Mouse (Mus musculus) intestine, postnatal 0 days (tissue): ENCODE results near the gene Iqschfp. TPM values are rescaled to one million over a fixed set of nuclear protein-coding genes. Genes with fewer than 3 reads are reported as not detected.
"Not testable (repeated sequence)": the region's sequence is repeated elsewhere in the genome, so short reads cannot be mapped to it uniquely, and the experiment has no call there.

Experiments
- ATAC-seq: fragments of 200-750 bp; cut with Nextera tagmentation; 2 replicates; pipeline ENCODE4 v1.8.0; 2017; ENCODE audit warnings: mild to moderate bottlenecking, moderate TSS enrichment, moderate library complexity
- H3K27ac ChIP-seq: fragments of 300-500 bp; sonication (generic); 2 replicates; pipeline ENCODE4 v1.5.1; 2014; ENCODE audit warnings: mild to moderate bottlenecking, low read depth, low read length, moderate library complexity
- H3K27me3 ChIP-seq: fragments of 300-500 bp; sonication (generic); replicated peaks from 2 replicates; pipeline ENCODE4 v1.6.1; 2014; ENCODE audit warnings: low read length, mixed read lengths; ENCODE audit not compliant: control insufficient read depth, insufficient read depth
- H3K36me3 ChIP-seq: fragments of 300-500 bp; sonication (generic); 2 replicates; pipeline ENCODE4 v1.6.1; 2014; ENCODE audit warnings: mild to moderate bottlenecking, moderate library complexity; ENCODE audit not compliant: control insufficient read depth, insufficient read depth
- H3K4me1 ChIP-seq: fragments of 300-500 bp; sonication (generic); replicated peaks from 2 replicates; pipeline ENCODE4 v1.6.1; 2014; ENCODE audit warnings: antibody characterized with exemption, low read length, mixed read lengths; ENCODE audit not compliant: control insufficient read depth, insufficient read depth
- H3K4me2 ChIP-seq: fragments of 300-500 bp; sonication (generic); replicated peaks from 2 replicates; pipeline ENCODE4 v1.6.1; 2014; ENCODE audit warnings: low read depth, mild to moderate bottlenecking, moderate library complexity
- H3K4me3 ChIP-seq: fragments of 300-500 bp; sonication (generic); 2 replicates; pipeline ENCODE4 v1.5.1; 2014; ENCODE audit warnings: low read depth, low read length
- H3K9ac ChIP-seq: fragments of 300-500 bp; sonication (generic); 2 replicates; pipeline ENCODE4 v1.6.1; 2014; ENCODE audit warnings: mild to moderate bottlenecking, low read depth, low read length
- H3K9me3 ChIP-seq: fragments of 300-500 bp; sonication (generic); 2 replicates; pipeline ENCODE4 v1.6.1; 2016; ENCODE audit warnings: mixed run types; ENCODE audit not compliant: control insufficient read depth
- CTCF ChIP-seq: sonication (generic); IDR thresholded peaks from 2 replicates; pipeline ENCODE4 v1.5.1; 2016; ENCODE audit warnings: low read depth, mild to moderate bottlenecking, control low read depth, antibody characterized with exemption, moderate library complexity
- WGBS: fragments of 180-500 bp; shearing (Covaris S2); extraction: QIAGEN DNeasy Blood & Tissue Kit; methylation state at CpG from one replicate; pipeline ENCODE4 v1.1.7; 2014; 5-methylcytosine and 5-hydroxymethylcytosine counted together
- polyA plus RNA-seq: library from polyadenylated mRNA; unstranded; fragments of >200 nt; fragmentation: Nextera tagmentation; extraction: Ambion mirVana; gene quantifications from 2 replicates; pipeline ENCODE4 v1.2.1, GENCODE M21; 2015

The Iqschfp gene
- polyA plus RNA-seq, 1 experiment from 2014 or later: 0.37 TPM

GRCm38 (mm10) chr3:68077406-68077805, 185.4 kb downstream of the Iqschfp start:
- Histone ChIP-seq H3K27ac (no peak overlapping the region), H3K9me3 (no peaks in the 10 kb centered on the region), H3K36me3 (no peaks in the 10 kb centered on the region), H3K4me3 (no peak overlapping the region), H3K4me2 (no peak overlapping the region), H3K4me1 (no peaks in the 10 kb centered on the region), H3K9ac (no peak overlapping the region), H3K27me3 (no peaks in the 10 kb centered on the region)
- no peak for TF ChIP-seq CTCF
- 69% methylated on average over 4 of the region's 4 CpGs for WGBS
- ATAC-seq: no peak

- no peak overlapping the region for H3K4me2 ChIP-seq
- H3K4me1 ChIP-seq: no peaks in the 10 kb centered on the region
- TF ChIP-seq CTCF: no peak
- H3K36me3 ChIP-seq: no peaks in the 10 kb centered on the region
- no peak overlapping the region for H3K9ac ChIP-seq
- no peak overlapping the region for H3K27ac ChIP-seq
- H3K27me3 ChIP-seq: no peaks in the 10 kb centered on the region
- no peak overlapping the region for H3K4me3 ChIP-seq
- H3K9me3 ChIP-seq: no peaks in the 10 kb centered on the region
- 79% methylated on average over 2 of the region's 2 CpGs for WGBS
- ATAC-seq: no peak
Measured at GRCm38 (mm10) chr3:68085024-68085423, 193.0 kb downstream of the Iqschfp start.

DNA sequence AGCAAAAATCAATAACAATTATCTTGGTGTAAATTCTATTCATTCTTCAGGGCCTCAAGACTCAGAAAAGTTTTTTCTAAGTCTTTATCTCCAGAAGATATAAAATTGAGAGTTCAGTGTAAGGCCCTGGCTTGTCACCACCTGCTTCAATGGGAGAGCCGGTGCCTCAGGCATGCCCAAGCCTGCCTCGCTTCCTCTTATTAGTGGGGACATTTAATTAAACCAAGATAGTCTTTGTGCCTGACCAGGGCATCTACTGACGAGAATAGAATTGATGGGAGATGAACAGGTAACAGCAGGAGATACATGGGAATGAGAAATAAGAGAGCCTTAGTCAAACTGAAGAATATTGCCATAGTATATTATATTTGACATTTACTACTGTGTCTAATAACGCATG, 200.1 kb downstream of the Iqschfp start:
- Histone ChIP-seq H3K4me1 (no peaks in the 10 kb centered on the region), H3K4me3 (no peak overlapping the region), H3K27ac (no peak overlapping the region), H3K36me3 (no peaks in the 10 kb centered on the region), H3K4me2 (no peak overlapping the region), H3K9me3 (no peaks in the 10 kb centered on the region), H3K9ac (no peak overlapping the region), H3K27me3 (no peaks in the 10 kb centered on the region)
- 77% methylated on average over 4 of the region's 4 CpGs for WGBS
- ATAC-seq: no peak
- no peak for TF ChIP-seq CTCF

DNA sequence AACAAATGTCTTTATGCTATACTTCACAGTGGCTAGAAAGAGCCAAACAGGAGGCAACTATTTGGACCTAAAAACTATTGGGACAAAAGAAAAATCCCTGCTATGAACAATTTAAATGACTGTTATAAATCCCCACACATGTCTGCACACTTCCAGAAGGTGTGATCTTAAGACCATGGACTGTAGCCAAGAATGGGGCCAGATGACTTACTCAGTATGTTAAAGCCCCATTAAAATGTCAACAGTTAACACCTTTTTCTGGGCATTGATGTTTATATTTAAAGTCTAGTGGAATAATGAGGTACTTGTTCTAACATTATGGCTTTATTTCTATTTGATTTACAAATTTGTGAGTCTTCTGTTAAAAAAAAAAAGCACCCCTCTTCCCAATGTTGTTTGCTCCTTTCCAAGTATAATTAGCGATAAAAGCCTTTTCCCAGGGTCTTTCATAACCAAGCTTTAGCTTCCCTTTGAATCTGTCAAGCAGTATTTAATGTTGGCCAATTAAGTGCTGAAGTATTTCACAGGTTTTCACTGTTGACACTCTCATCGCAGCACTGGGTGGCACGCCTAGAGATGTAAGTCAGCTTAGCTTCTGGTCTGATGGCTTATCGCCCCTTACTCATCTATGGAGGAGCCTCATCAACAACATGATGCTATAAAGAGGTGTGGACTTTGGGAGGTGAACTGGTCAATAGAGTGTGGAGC, 204.8 kb downstream of the Iqschfp start:
- Histone ChIP-seq H3K4me2 (no peak overlapping the region), H3K4me3 (no peak overlapping the region), H3K27ac (no peak overlapping the region), H3K27me3 (no peaks in the 10 kb centered on the region), H3K9me3 (no peaks in the 10 kb centered on the region), H3K4me1 (no peaks in the 10 kb centered on the region), H3K36me3 (no peaks in the 10 kb centered on the region), H3K9ac (no peak overlapping the region)
- 68% methylated on average over 4 of the region's 4 CpGs for WGBS
- ATAC-seq: no peak
- no peak for TF ChIP-seq CTCF

DNA sequence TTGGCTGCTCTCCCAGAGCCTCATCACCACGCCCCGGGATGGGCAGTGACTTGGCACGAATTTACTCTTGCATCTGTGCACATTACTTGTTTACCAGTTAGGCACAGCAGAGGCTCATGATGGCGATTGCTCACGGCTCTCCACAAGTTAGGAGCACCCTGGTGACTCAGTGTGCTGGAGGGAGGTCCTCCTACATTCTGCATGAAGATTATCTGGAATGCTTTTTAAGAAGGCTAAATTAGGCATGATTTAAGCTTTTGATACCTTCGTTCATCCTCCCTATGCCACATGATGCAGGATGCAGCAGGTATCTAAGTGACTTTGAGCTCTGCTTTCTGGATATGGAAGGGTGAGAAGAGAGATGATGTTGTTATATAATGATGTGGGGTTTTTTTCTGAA, 207.5 kb downstream of the Iqschfp start:
- H3K4me2 ChIP-seq, H3K27me3 ChIP-seq, H3K9ac ChIP-seq, H3K9me3 ChIP-seq, H3K36me3 ChIP-seq, ATAC-seq, H3K4me3 ChIP-seq, H3K4me1 ChIP-seq, H3K27ac ChIP-seq: not testable (repeated sequence)
- 86% methylated on average over 6 of the region's 6 CpGs for WGBS

DNA sequence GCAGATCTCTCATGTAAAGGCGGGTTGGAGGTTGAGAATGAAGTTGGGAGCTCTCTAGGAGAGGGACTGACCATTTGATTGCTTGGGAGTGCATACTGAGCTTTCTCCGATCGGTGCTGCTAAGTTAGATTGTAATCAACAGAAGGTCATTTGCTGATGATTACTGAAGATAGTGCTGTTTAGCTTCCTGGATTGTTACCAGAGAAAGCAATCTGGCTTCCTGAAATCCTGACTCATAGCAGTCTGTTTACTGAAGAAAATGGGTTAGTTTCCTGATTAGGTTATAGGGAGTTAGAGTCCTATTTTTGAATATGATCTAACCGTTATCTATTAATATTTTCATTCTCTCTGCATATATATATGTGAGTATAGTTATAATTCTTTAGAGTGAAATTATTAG, 209.3 kb downstream of the Iqschfp start:
- WGBS: 43% methylated on average over 4 of the region's 4 CpGs
- Histone ChIP-seq H3K27ac (no peak overlapping the region), H3K27me3 (no peaks in the 10 kb centered on the region), H3K9ac (no peak overlapping the region), H3K9me3 (no peaks in the 10 kb centered on the region), H3K4me2 (no peak overlapping the region), H3K36me3 (no peaks in the 10 kb centered on the region), H3K4me3 (no peak overlapping the region), H3K4me1 (no peaks in the 10 kb centered on the region)
- ATAC-seq: no peak
- TF ChIP-seq CTCF: no peak
